Mouse (Mus musculus) CH12.LX (cell line): ENCODE measurements at regions not wholly inside any gene's neighbourhood (a gene's known extent, or its start where the extent isn't known, plus 50 kb on each side); places are given as distances from the start of the nearest gene placed in this dataset.

Source experiments
- DNase-seq: peaks from one replicate; pipeline ENCODE4 v3.0.0-alpha.2; 2013; ENCODE audit errors: extremely low read depth
- H3K27ac ChIP-seq: 2 replicates; pipeline ENCODE4 v1.5.1; 2012; ENCODE audit warnings: low read depth, mild to moderate bottlenecking, control low read depth, moderate library complexity; ENCODE audit not compliant: insufficient read depth
- H3K27me3 ChIP-seq: replicated peaks from 2 replicates; pipeline ENCODE3; 2012; ENCODE audit warnings: inconsistent platforms
- H3K36me3 ChIP-seq, 2 experiments: replicated peaks in 1 of 2; 2 replicates each; pipeline versions ENCODE3 to v1.6.1; 2012; ENCODE audit warnings: inconsistent platforms in 1 of 2, low read length in 1 of 2, mild to moderate bottlenecking in 1 of 2, mixed read lengths in 1 of 2, moderate library complexity in 1 of 2; ENCODE audit not compliant: control insufficient read depth in 1 of 2, insufficient read depth in 1 of 2
- H3K4me1 ChIP-seq, 2 experiments: 2 replicates each; pipeline ENCODE4 v1.6.1; 2012; ENCODE audit warnings: inconsistent platforms in 1 of 2, moderate library complexity in 1 of 2; ENCODE audit not compliant: insufficient read depth in 2 of 2, control insufficient read depth in 1 of 2
- H3K4me2 ChIP-seq: 2 replicates; pipeline ENCODE4 v1.6.1; 2012; ENCODE audit warnings: low read depth, mild to moderate bottlenecking, control low read depth; ENCODE audit not compliant: poor library complexity, insufficient read depth, severe bottlenecking
- H3K4me3 ChIP-seq, 3 experiments: fragments of 150-350 bp in 1 of 3; sonication (generic) in 1 of 3; replicated peaks in 1 of 3; 2 replicates each; pipeline versions ENCODE3 to v1.5.1; 2011 to 2012; ENCODE audit warnings: low read depth in 2 of 3, low read length in 2 of 3, mild to moderate bottlenecking in 2 of 3, moderate library complexity in 2 of 3, control low read depth in 1 of 3, improper control_type of control experiment in 1 of 3, inconsistent platforms in 1 of 3, mixed read lengths in 1 of 3; ENCODE audit not compliant: poor library complexity in 1 of 3
- H3K79me2 ChIP-seq: replicated peaks from 2 replicates; pipeline ENCODE4 v1.6.1; 2012; ENCODE audit warnings: mild to moderate bottlenecking, moderate library complexity; ENCODE audit not compliant: control insufficient read depth, poor library complexity, insufficient read depth, severe bottlenecking; ENCODE audit errors: extremely low read depth
- H3K9ac ChIP-seq: 2 replicates; pipeline ENCODE4 v1.6.1; 2012; ENCODE audit warnings: low read depth, mild to moderate bottlenecking, control low read depth, moderate library complexity; ENCODE audit not compliant: insufficient read depth
- H3K9me3 ChIP-seq: replicated peaks from 2 replicates; pipeline ENCODE3; 2012; ENCODE audit warnings: low read length, inconsistent platforms, mixed read lengths
- BHLHE40 ChIP-seq: IDR thresholded peaks from 2 replicates; pipeline ENCODE4 v1.6.1; 2011; ENCODE audit warnings: mild to moderate bottlenecking, low read depth, low read length, improper control_type of control experiment
- EP300 ChIP-seq: IDR thresholded peaks from 2 replicates; pipeline ENCODE4 v1.6.1; 2011; ENCODE audit warnings: low read length, improper control_type of control experiment
- ETS1 ChIP-seq: conservative IDR thresholded peaks from 2 replicates; pipeline ENCODE4 v1.6.1; 2012; ENCODE audit warnings: low read depth, mild to moderate bottlenecking, inconsistent platforms, low read length, improper control_type of control experiment, moderate library complexity
- HCFC1 ChIP-seq: IDR thresholded peaks from 2 replicates; pipeline ENCODE4 v1.6.1; 2012; ENCODE audit warnings: low read depth, mild to moderate bottlenecking, inconsistent platforms, low read length, improper control_type of control experiment
- IRF4 ChIP-seq: IDR thresholded peaks from 2 replicates; pipeline ENCODE4 v1.6.1; 2014; ENCODE audit warnings: low read depth, mild to moderate bottlenecking, inconsistent platforms, low read length, improper control_type of control experiment
- JUND ChIP-seq: conservative IDR thresholded peaks from 2 replicates; pipeline ENCODE4 v1.6.1; 2011; ENCODE audit warnings: low read depth, low read length, improper control_type of control experiment
- NELFE ChIP-seq: IDR thresholded peaks from 2 replicates; pipeline ENCODE4 v1.6.1; 2011; ENCODE audit warnings: low read depth, low read length, improper control_type of control experiment
- POLR2A ChIP-seq: IDR thresholded peaks from 2 replicates; pipeline ENCODE4 v1.6.1; 2011; ENCODE audit warnings: low read depth, mild to moderate bottlenecking, improper control_type of control experiment, low read length
- POLR2AphosphoS2 ChIP-seq: IDR thresholded peaks from 2 replicates; pipeline ENCODE4 v1.6.1; 2011; ENCODE audit warnings: low read depth, low read length, improper control_type of control experiment
- RCOR1 ChIP-seq: conservative IDR thresholded peaks from 2 replicates; pipeline ENCODE4 v1.6.1; 2012; ENCODE audit warnings: low read depth, mild to moderate bottlenecking, inconsistent platforms, low read length, improper control_type of control experiment
- SMC3 ChIP-seq: IDR thresholded peaks from 2 replicates; pipeline ENCODE4 v1.6.1; 2011; ENCODE audit warnings: low read depth, low read length, improper control_type of control experiment
- TCF12 ChIP-seq: IDR thresholded peaks from 2 replicates; pipeline ENCODE4 v1.6.1; 2014; ENCODE audit warnings: low read depth, mild to moderate bottlenecking, inconsistent platforms, low read length, improper control_type of control experiment
- USF2 ChIP-seq: conservative IDR thresholded peaks from 2 replicates; pipeline ENCODE4 v1.6.1; 2011; ENCODE audit warnings: low read depth, low read length, improper control_type of control experiment
- ZC3H11A ChIP-seq: IDR thresholded peaks from 2 replicates; pipeline ENCODE4 v1.6.1; 2012; ENCODE audit warnings: low read depth, mild to moderate bottlenecking, inconsistent platforms, low read length, improper control_type of control experiment
- ZKSCAN1 ChIP-seq: IDR thresholded peaks from 2 replicates; pipeline ENCODE4 v1.6.1; 2012; ENCODE audit warnings: low read depth, inconsistent platforms, low read length, improper control_type of control experiment, borderline replicate concordance
- ZMIZ1 ChIP-seq: IDR thresholded peaks from 2 replicates; pipeline ENCODE4 v1.6.1; 2012; ENCODE audit warnings: low read depth, mild to moderate bottlenecking, inconsistent platforms, low read length, improper control_type of control experiment
- dilution Hi-C: fragments of 300-500 bp; cut with MboI; formaldehyde crosslinking; loops from 2 replicates; pipeline ENCODE4 v1.14.3; 2020; ENCODE audit warnings: low sequenced_read_pairs; ENCODE audit not compliant: extremely low pct_unique_long_range_greater_than_20kb, extremely low pct_ligation_motif_present
- in situ Hi-C: fragments of 300-500 bp; cut with MboI; formaldehyde crosslinking; loops from 3 replicates; pipeline ENCODE4 v1.14.3; 2019; ENCODE audit warnings: low sequenced_read_pairs, low pct_ligation_motif_present, low pct_unique_long_range_greater_than_20kb, mixed read lengths

GRCm38 (mm10) chr3:33401904-33402303 lies 258.9 kb upstream of the Pex5l start (continued):
- TF ChIP-seq ETS1 (peak; percentile 52; the same call in 1 of the 2 replicates), JUND (no peak), POLR2A (no peak), USF2 (no peak), NELFE (no peak), SMC3 (no peak), ZMIZ1 (no peak), RCOR1 (no peak), TCF12 (0 out of 2 replicates have a peak, but pooled peaks have one; percentile 12), ZKSCAN1 (no peak), HCFC1 (no peak), EP300 (peak; percentile 54; the same call in 1 of the 2 replicates), IRF4 (peak; percentile 46; the same call in 1 of the 2 replicates), POLR2AphosphoS2 (no peak)
- TF ChIP-seq, all 38 proteins: peak for 6

DNA sequence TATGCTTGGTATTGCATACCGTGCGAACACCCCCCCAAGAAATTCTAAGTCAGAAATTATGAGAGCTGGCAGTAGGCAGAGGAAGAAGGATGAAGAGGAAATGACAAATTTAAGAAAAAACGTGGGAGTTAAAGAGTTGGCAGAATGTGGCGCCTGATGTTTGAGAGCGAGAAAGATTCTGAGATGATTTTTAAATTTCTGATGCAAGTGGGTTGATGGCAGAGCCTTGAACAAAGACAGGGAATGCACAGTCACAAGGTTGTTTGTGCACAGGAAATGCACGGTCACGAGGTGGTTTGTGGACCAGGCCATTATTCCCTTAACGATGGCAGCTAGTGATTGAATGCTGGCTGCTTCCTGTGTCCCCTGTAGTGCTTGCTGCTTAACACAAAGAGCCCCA lies 256.3 kb upstream of the Pex5l start:
- DNase-seq, result no peak
- Histone ChIP-seq H3K4me3 (no peak overlapping the region), H3K27me3 (no peaks in the 10 kb centered on the region), H3K4me1 (peaks cover 13 to 44% of the 10 kb centered on the region in 2 experiments; a peak in 3 of 4 replicates), H3K4me2 (no peak overlapping the region), H3K79me2 (no peaks in the 10 kb centered on the region), H3K27ac (no peak overlapping the region), H3K9me3 (no peaks in the 10 kb centered on the region), H3K36me3 (no peaks in the 10 kb centered on the region), H3K9ac (no peak overlapping the region)
- TF ChIP-seq BHLHE40, result no peak
- dilution Hi-C loops, result no loop called here
- in situ Hi-C loops, result no loop called here

DNA sequence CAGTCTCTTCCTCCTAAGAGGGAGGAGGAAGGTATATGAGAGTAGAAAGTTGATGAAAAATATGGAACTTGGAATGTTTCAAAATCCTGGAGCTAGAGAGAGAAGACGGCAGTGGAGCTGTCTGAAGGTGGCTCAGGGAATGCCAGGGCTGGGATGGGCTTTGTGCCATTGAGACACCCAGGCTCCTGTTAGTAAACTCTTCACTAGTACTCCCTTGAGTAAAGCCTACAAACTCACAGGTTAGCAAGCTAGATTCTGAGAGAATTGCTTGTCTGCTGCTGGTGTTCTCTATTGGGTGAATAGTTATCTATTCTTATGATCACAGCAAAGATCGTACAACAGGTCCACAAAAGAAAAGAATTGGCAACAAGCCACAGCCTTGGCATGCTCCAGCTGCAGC lies 255.3 kb upstream of the Pex5l start:
- dilution Hi-C loops, result no loop called here
- Histone ChIP-seq H3K4me2 (no peak overlapping the region), H3K4me3 (no peak overlapping the region)

More for the DNA sequence above, 255.3 kb upstream of the Pex5l start:
- TF ChIP-seq ZC3H11A, result no peak
- H3K79me2 ChIP-seq, result no peaks in the 10 kb centered on the region
- DNase-seq, result no peak
- no peaks in the 10 kb centered on the region for H3K27me3 ChIP-seq
- no peak overlapping the region for H3K27ac ChIP-seq
- no peaks in the 10 kb centered on the region for H3K9me3 ChIP-seq
- no peak overlapping the region for H3K9ac ChIP-seq
- no peaks in the 10 kb centered on the region for H3K36me3 ChIP-seq
- H3K4me1 ChIP-seq, result peaks cover 10 to 44% of the 10 kb centered on the region in 2 experiments; a peak in 3 of 4 replicates
- in situ Hi-C loops, result no loop called here
